Mouse (Mus musculus) limb, embryonic 15.5 days (tissue): Measurements from ENCODE around the gene Gm20388. TPM values are rescaled to one million over a fixed set of nuclear protein-coding genes. Genes with fewer than 3 reads are reported as not detected.

Source experiments
- ATAC-seq: fragments of 200-750 bp; cut with Nextera tagmentation; 2 replicates; pipeline ENCODE4 v1.8.0; 2017; ENCODE audit warnings: low read depth, moderate TSS enrichment; ENCODE audit not compliant: insufficient number of reproducible peaks, low FRiP score, low TSS enrichment
- H3K27ac ChIP-seq: fragments of 300-500 bp; sonication (generic); 2 replicates; pipeline ENCODE4 v1.5.1; 2015; ENCODE audit warnings: moderate library complexity, mild to moderate bottlenecking, inconsistent platforms
- H3K27me3 ChIP-seq: fragments of 300-500 bp; sonication (generic); 2 replicates; pipeline ENCODE4 v1.6.1; 2015; ENCODE audit warnings: inconsistent platforms
- H3K36me3 ChIP-seq: fragments of 300-500 bp; sonication (generic); 2 replicates; pipeline ENCODE4 v1.6.1; 2015; ENCODE audit warnings: inconsistent platforms
- H3K4me1 ChIP-seq: fragments of 300-500 bp; sonication (generic); 2 replicates; pipeline ENCODE4 v1.6.1; 2015; ENCODE audit warnings: inconsistent platforms
- H3K4me2 ChIP-seq: fragments of 300-500 bp; sonication (generic); 2 replicates; pipeline ENCODE4 v1.6.1; 2015; ENCODE audit warnings: mild to moderate bottlenecking, inconsistent platforms
- H3K4me3 ChIP-seq: fragments of 300-500 bp; sonication (generic); 2 replicates; pipeline ENCODE4 v1.5.1; 2015; ENCODE audit warnings: mild to moderate bottlenecking, inconsistent platforms
- H3K9ac ChIP-seq: fragments of 300-500 bp; sonication (generic); 2 replicates; pipeline ENCODE4 v1.6.1; 2015; ENCODE audit warnings: inconsistent platforms
- H3K9me3 ChIP-seq: fragments of 300-500 bp; sonication (generic); 2 replicates; pipeline ENCODE4 v1.6.1; 2016; ENCODE audit warnings: inconsistent platforms
- WGBS: fragments of 180-500 bp; shearing (Covaris S2); methylation state at CpG from one replicate; pipeline ENCODE4 v1.1.7; 2015; 5-methylcytosine and 5-hydroxymethylcytosine counted together
- polyA plus RNA-seq: library from polyadenylated mRNA; unstranded; fragments of >200 nt; fragmentation: Nextera tagmentation; extraction: Ambion mirVana; gene quantifications from 2 replicates; pipeline ENCODE4 v1.2.1, GENCODE M21; 2015

The Gm20388 gene
- polyA plus RNA-seq, 1 experiment from 2014 or later, result 4.9 TPM

- Histone ChIP-seq H3K27ac (no peak overlapping the region), H3K4me3 (peak overlapping the region; percentile 69), H3K27me3 (peaks cover 19% of the 10 kb centered on the region), H3K4me1 (peaks cover 33% of the 10 kb centered on the region), H3K4me2 (peak overlapping the region; percentile 98), H3K9ac (peak overlapping the region; percentile 52), H3K36me3 (no peaks in the 10 kb centered on the region), H3K9me3 (no peaks in the 10 kb centered on the region)
- ATAC-seq, result no peak
- WGBS, result under 1% methylated on average over 41 of the region's 42 CpGs
Measured at GRCm38 (mm10) chr8:120634329-120634839, 723.7 kb downstream of the Gm20388 start.

DNA sequence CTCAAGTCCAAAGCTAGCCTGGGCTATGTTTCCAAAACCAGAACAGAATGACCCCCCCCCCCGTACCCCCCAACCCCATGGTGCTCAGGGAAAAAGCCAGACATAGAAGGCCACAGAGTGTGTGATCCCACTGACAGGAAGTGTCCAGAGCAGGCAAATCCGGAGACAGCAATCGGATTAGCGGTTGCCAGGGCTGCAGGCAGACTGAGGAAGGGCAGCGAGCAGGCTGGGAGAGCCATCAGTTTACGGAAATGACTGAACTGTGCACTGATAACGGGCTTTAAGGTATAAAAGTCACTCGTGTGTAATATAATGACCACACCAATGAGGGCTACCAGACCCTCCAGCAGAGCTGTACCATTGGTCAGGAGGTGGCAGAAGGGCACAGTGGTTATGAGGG is 730.6 kb downstream of the Gm20388 start:
- Histone ChIP-seq H3K36me3 (no peaks in the 10 kb centered on the region), H3K4me2 (no peak overlapping the region), H3K27me3 (no peaks in the 10 kb centered on the region), H3K9ac (no peak overlapping the region), H3K4me1 (peaks cover 4% of the 10 kb centered on the region; the same call in 1 of the 2 replicates), H3K27ac (no peak overlapping the region), H3K4me3 (no peak overlapping the region), H3K9me3 (no peaks in the 10 kb centered on the region)
- WGBS, result 38% methylated on average over 8 of the region's 8 CpGs
- no peak for ATAC-seq

GRCm38 (mm10) chr8:120642031-120642662 is 731.5 kb downstream of the Gm20388 start:
- 75% methylated on average over 10 of the region's 10 CpGs for WGBS
- H3K4me3 ChIP-seq, result no peak overlapping the region
- no peaks in the 10 kb centered on the region for H3K27me3 ChIP-seq
- H3K4me1 ChIP-seq, result peaks cover 4% of the 10 kb centered on the region; the same call in 1 of the 2 replicates
- H3K4me2 ChIP-seq, result no peak overlapping the region
- H3K9me3 ChIP-seq, result no peaks in the 10 kb centered on the region
- no peak for ATAC-seq
- H3K27ac ChIP-seq, result no peak overlapping the region
- H3K9ac ChIP-seq, result no peak overlapping the region
- no peaks in the 10 kb centered on the region for H3K36me3 ChIP-seq

- Histone ChIP-seq H3K4me3 (no peak overlapping the region), H3K9me3 (no peaks in the 10 kb centered on the region), H3K36me3 (no peaks in the 10 kb centered on the region), H3K4me1 (peaks cover 4% of the 10 kb centered on the region; the same call in 1 of the 2 replicates), H3K27ac (peak overlapping the region; percentile 27), H3K27me3 (no peaks in the 10 kb centered on the region), H3K4me2 (no peak overlapping the region), H3K9ac (no peak overlapping the region)
- 68% methylated on average over 7 of the region's 7 CpGs for WGBS
- no peak for ATAC-seq
Measured at GRCm38 (mm10) chr8:120644663-120645062, 734.0 kb downstream of the Gm20388 start.

DNA sequence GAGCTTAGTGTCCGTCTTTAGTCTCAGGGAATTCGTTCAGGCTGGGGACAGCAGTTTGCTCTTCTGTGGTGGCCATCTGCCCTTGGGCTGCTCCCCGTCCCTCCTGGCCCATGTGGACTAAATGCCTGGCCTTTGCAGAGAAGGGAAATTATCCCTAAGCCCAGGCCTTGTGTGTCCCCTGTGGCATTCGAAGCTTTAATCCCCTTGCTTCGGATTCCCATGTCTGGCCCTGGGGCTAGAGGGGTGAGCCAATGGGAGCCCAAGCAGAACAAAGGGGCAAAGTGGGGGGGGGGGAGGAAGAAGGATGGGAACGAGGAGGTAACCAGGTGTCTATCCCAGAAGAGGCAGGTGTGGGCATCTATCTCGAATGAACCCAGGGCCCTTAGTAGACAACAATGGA is 736.9 kb downstream of the Gm20388 start, which contains the start of gene 1190005I06Rik:
Gene 1190005I06Rik, minus strand, starts transcription at position 101 of the 400 bp plus-strand sequence.
- Histone ChIP-seq H3K27ac (no peak within 1 kb of the TSS), H3K36me3 (no peaks in the 10 kb centered on the region), H3K9me3 (no peaks in the 10 kb centered on the region), H3K27me3 (no peaks in the 10 kb centered on the region), H3K9ac (no peak within 1 kb of the TSS), H3K4me2 (no peak within 1 kb of the TSS), H3K4me1 (peaks cover 4% of the 10 kb centered on the region; the same call in 1 of the 2 replicates), H3K4me3 (no peak within 1 kb of the TSS)
- no peak for ATAC-seq
- WGBS, result 47% methylated on average over 7 of the region's 7 CpGs

DNA sequence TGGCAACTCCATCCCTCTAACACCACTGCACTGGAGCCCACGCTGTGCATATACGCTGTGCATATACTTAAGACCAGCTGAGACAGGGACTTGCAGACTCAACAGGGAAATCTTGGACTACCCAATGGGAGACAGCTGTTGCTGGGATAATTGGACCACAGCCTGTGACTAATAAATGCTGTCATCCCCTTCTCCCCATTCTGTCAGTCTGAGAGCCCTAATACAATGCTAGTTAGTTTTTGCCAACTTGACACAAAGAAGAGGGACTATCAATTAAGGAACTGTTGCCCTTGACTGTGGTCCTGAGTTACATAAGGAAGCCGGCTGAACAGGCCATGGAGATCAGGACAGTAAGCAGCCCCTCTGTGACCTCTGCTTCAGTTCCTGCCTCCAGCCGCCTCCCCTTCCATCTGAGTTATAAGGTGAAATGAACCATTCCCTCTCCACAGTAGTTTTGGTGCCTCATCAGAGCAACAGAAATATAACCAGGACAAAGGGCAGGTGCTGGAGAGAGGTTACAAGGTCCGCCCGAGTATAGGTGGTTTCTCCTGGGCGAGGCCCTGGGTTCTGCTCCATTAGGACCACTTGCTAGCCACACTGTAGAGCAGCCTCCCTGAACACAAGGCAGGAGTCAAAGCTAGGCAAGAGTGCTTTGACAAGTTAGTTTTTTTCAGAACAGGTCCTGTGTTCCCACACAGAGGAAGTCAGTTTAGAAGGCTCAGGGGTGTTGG is 745.8 kb downstream of the Gm20388 start:
- Histone ChIP-seq H3K4me3 (no peak overlapping the region), H3K36me3 (peaks cover 67% of the 10 kb centered on the region), H3K9me3 (no peaks in the 10 kb centered on the region), H3K9ac (no peak overlapping the region), H3K27ac (no peak overlapping the region), H3K4me2 (no peak overlapping the region), H3K27me3 (no peaks in the 10 kb centered on the region), H3K4me1 (no peaks in the 10 kb centered on the region)
- no peak for ATAC-seq
- WGBS, result 97% methylated on average over 7 of the region's 7 CpGs

DNA sequence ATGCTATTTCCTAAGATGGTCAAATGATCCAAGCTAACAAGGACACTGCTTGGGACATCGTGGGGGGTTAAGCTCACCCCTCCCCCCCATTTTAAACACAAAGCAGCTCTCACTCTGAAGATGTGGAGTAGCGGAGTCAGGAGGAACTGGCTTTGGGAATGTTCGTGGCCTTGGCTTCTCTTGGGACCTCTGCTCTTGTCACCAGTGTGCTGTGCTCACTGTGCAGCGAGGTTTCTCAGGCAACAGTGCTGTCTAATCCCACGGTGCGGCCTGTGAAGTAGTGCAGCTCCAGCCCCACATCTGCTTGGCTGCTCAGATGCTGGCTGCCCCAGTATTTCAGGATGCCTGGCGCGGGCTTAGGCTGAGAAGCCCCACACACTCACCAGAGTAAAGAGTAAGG is 746.8 kb downstream of the Gm20388 start:
- H3K4me1 ChIP-seq, result no peaks in the 10 kb centered on the region
- H3K27me3 ChIP-seq, result no peaks in the 10 kb centered on the region
- H3K36me3 ChIP-seq, result peaks cover 67% of the 10 kb centered on the region
- H3K9me3 ChIP-seq, result no peaks in the 10 kb centered on the region
- no peak overlapping the region for H3K27ac ChIP-seq
- H3K4me2 ChIP-seq, result no peak overlapping the region
- no peak overlapping the region for H3K4me3 ChIP-seq
- WGBS, result 91% methylated on average over 8 of the region's 8 CpGs
- H3K9ac ChIP-seq, result no peak overlapping the region
- ATAC-seq, result no peak

DNA sequence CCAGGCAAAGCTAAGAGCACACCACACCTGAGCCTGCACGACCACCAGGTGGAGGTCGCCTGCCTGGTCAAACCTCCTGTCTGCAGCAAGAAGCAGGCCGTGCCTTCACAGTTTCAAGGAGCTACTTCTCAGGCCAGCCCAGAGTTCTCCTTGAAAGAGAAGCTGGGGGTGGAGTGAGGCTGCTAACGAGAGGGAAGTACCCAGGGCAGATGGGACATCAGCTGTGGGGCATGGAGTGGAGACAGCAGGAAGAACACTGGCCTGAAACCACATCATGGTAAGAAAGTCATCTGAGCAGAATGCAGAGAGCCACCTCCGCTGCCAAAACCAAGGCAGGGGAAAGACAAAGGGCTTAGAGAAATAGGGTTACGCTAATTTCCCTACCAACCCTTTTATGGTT is 753.9 kb downstream of the Gm20388 start:
- H3K36me3 ChIP-seq, result peaks cover 7% of the 10 kb centered on the region; the same call in 1 of the 2 replicates
- no peak overlapping the region for H3K27ac ChIP-seq
- no peak for ATAC-seq
- WGBS, result 81% methylated on average over 6 of the region's 6 CpGs
- no peak overlapping the region for H3K4me3 ChIP-seq
- no peak overlapping the region for H3K9ac ChIP-seq
- H3K4me2 ChIP-seq, result no peak overlapping the region
- peaks cover 40% of the 10 kb centered on the region for H3K4me1 ChIP-seq
- H3K27me3 ChIP-seq, result no peaks in the 10 kb centered on the region
- H3K9me3 ChIP-seq, result no peaks in the 10 kb centered on the region

- ATAC-seq, result no peak
- H3K27me3 ChIP-seq, result no peaks in the 10 kb centered on the region
- peak overlapping the region; percentile 83 for H3K4me2 ChIP-seq
- 70% methylated on average over 3 of the region's 3 CpGs for WGBS
- H3K9ac ChIP-seq, result peak overlapping the region; percentile 98; the same call in 1 of the 2 replicates
- H3K4me1 ChIP-seq, result peaks cover 40% of the 10 kb centered on the region
- H3K4me3 ChIP-seq, result peak overlapping the region; percentile 85
- no peaks in the 10 kb centered on the region for H3K9me3 ChIP-seq
- no peak overlapping the region for H3K27ac ChIP-seq
- peaks cover 16% of the 10 kb centered on the region for H3K36me3 ChIP-seq
Measured at GRCm38 (mm10) chr8:120665726-120666455, 755.2 kb downstream of the Gm20388 start.

- H3K4me1 ChIP-seq, result peaks cover 40% of the 10 kb centered on the region
- peak overlapping the region; percentile 98 for H3K9ac ChIP-seq
- H3K4me3 ChIP-seq, result peak overlapping the region; percentile 85
- WGBS, result 2% methylated on average over 17 of the region's 17 CpGs
- H3K27me3 ChIP-seq, result no peaks in the 10 kb centered on the region
- no peaks in the 10 kb centered on the region for H3K9me3 ChIP-seq
- H3K36me3 ChIP-seq, result peaks cover 25% of the 10 kb centered on the region
- no peak for ATAC-seq
- no peak overlapping the region for H3K27ac ChIP-seq
- H3K4me2 ChIP-seq, result peak overlapping the region; percentile 83
Measured at GRCm38 (mm10) chr8:120666807-120667470, 756.3 kb downstream of the Gm20388 start.

DNA sequence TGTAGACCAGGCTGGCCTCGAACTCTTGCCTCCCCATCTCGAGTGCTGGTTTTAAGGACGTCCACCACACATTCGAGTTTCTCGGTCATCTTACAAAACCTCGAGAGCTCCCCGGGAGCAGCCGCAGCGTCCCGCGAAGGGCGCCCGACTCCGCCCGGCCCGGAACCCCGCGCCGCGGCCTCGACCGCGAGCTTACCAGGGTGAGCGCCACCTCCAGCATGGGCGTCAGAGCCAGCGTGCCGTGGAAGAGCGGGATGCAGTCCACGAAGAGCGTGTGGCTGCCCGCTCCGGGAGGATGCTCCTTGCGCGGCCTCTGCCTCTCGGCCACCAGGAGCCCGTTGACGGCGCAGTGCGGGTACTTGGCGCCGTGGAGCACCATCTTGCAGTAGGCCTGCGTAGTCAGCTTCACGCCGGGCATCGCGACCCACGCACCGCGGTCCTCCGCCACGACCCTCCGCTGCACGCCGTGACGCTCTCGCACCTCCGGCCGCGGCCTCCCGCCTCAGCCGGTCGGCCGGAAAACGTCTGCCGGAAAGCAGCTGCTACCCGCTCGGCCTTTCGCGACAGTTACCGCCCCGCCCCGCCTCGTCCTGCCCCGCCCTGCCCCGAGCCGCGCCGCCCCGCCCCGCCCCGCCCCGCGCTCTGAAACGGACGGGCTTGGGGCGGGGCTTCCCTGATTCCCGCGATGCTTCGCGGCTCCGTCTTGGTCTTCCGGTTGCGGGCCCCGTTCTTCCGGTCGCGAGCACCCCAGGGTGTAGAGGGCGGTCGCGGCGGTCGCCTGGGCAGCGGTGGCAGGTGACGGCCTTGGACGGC is 757.1 kb downstream of the Gm20388 start, which contains the start of the genes Gm27021 and Cox4i1:
Gene Gm27021, minus strand, starts transcription at position 519 of the 813 bp plus-strand sequence.
Gene Cox4i1, plus strand, starts transcription at position 662 of the 813 bp plus-strand sequence.
- H3K36me3 ChIP-seq, result peaks cover 34% of the 10 kb centered on the region
- no peaks in the 10 kb centered on the region for H3K27me3 ChIP-seq
- peak within 1 kb of the TSS; percentile 98 for H3K9ac ChIP-seq
- H3K4me1 ChIP-seq, result peaks cover 40% of the 10 kb centered on the region
- peak within 1 kb of the TSS; percentile 85 for H3K4me3 ChIP-seq
- WGBS, result under 1% methylated on average over 104 of the region's 105 CpGs
- peak within 1 kb of the TSS; percentile 88 for H3K27ac ChIP-seq
- no peaks in the 10 kb centered on the region for H3K9me3 ChIP-seq
- H3K4me2 ChIP-seq, result peak within 1 kb of the TSS; percentile 83
- peak; percentile 88 for ATAC-seq
